Mouse (Mus musculus) neural tube, embryonic 14.5 days (tissue): Measurements from ENCODE around the gene Btk. TPM values are rescaled to one million over a fixed set of nuclear protein-coding genes. Genes with fewer than 3 reads are reported as not detected.

Experiments
- ATAC-seq: fragments of 200-750 bp; cut with Nextera tagmentation; 2 replicates; pipeline ENCODE4 v1.8.0; 2017; ENCODE audit warnings: low read depth, mild to moderate bottlenecking, moderate TSS enrichment, moderate library complexity
- H3K27ac ChIP-seq: fragments of 300-500 bp; sonication (generic); 2 replicates; pipeline ENCODE4 v1.5.1; 2014; ENCODE audit warnings: low read depth, mild to moderate bottlenecking, control low read depth, low read length, moderate library complexity, mixed read lengths
- H3K27me3 ChIP-seq: fragments of 300-500 bp; sonication (generic); 2 replicates; pipeline ENCODE4 v1.6.1; 2014; ENCODE audit warnings: low read length; ENCODE audit not compliant: control insufficient read depth, insufficient read depth
- H3K36me3 ChIP-seq: fragments of 300-500 bp; sonication (generic); 2 replicates; pipeline ENCODE4 v1.6.1; 2014; ENCODE audit warnings: low read length, mixed read lengths; ENCODE audit not compliant: control insufficient read depth, insufficient read depth
- H3K4me1 ChIP-seq: fragments of 300-500 bp; sonication (generic); 2 replicates; pipeline ENCODE4 v1.6.1; 2014; ENCODE audit warnings: low read length; ENCODE audit not compliant: control insufficient read depth, insufficient read depth
- H3K4me2 ChIP-seq: fragments of 300-500 bp; sonication (generic); 2 replicates; pipeline ENCODE4 v1.6.1; 2014; ENCODE audit warnings: mild to moderate bottlenecking, low read depth, low read length, control low read depth
- H3K4me3 ChIP-seq: fragments of 300-500 bp; sonication (generic); 2 replicates; pipeline ENCODE4 v1.5.1; 2014; ENCODE audit warnings: low read depth, low read length, control low read depth, mixed read lengths
- H3K9ac ChIP-seq: fragments of 300-500 bp; sonication (generic); replicated peaks from 2 replicates; pipeline ENCODE4 v1.6.1; 2014; ENCODE audit warnings: low read depth, mild to moderate bottlenecking, control low read depth, low read length, mixed read lengths
- H3K9me3 ChIP-seq: fragments of 300-500 bp; sonication (generic); 2 replicates; pipeline ENCODE4 v1.6.1; 2016; ENCODE audit warnings: low read length; ENCODE audit not compliant: control insufficient read depth
- WGBS: fragments of 180-500 bp; shearing (Covaris S2); extraction: QIAGEN DNeasy Blood & Tissue Kit; methylation state at CpG from one replicate; pipeline ENCODE4 v1.1.7; 2014; 5-methylcytosine and 5-hydroxymethylcytosine counted together
- polyA plus RNA-seq: library from polyadenylated mRNA; unstranded; fragments of >200 nt; fragmentation: Nextera tagmentation; extraction: Ambion mirVana; gene quantifications from 2 replicates; pipeline ENCODE4 v1.2.1, GENCODE M21; 2014

Gene Btk
- polyA plus RNA-seq, 1 experiment from 2014 or later = 0.20 TPM

DNA sequence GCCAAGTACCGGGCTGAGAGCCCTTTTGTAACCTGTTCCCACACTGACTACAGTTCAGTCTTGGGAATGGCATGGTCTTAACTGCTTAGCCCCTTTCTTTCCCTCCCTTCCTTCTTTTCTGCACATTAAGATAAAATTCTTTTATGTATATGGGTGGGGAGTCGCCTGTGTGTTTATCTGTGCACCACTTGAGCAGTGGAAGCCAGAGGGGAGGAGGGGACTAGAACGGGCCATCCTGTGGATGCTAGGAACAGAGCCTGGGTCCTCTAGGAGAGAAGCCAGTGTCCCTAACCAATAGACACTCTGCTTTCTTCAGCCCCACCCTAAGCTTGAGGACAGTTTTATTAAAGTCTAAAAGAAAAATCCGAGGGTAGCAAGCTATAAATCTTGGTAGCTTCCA, 27.6 kb upstream of the Btk start:
- Histone ChIP-seq H3K4me1 (no peaks in the 10 kb centered on the region), H3K36me3 (no peaks in the 10 kb centered on the region), H3K4me2 (no peak overlapping the region), H3K4me3 (no peak overlapping the region), H3K9me3 (no peaks in the 10 kb centered on the region), H3K27ac (no peak overlapping the region), H3K27me3 (no peaks in the 10 kb centered on the region), H3K9ac (no peak overlapping the region)
- ATAC-seq = no peak
- 72% methylated on average over 4 of the region's 4 CpGs for WGBS

DNA sequence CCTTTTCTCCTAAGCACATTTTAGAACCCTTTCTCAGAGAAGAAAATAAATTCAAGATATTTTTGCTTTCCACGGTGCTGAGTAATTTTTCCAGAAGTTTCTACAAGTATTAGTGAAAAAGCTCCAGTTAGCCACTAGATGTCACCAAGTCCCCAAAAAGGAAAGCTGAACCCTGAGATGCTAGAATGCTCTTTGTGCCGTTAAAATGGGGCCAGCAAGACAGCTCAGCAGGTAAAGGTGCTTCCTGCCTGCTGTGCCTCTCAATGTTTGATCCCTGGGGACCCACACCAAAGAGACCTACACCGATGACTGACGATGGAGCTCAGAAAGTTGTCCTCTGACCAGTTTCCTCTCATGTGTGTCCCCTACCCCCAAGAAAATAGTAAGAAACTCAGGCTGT, 26.1 kb upstream of the Btk start:
- WGBS = 36% methylated on average over 4 of the region's 4 CpGs
- Histone ChIP-seq H3K9me3 (no peaks in the 10 kb centered on the region), H3K27me3 (no peaks in the 10 kb centered on the region)

DNA sequence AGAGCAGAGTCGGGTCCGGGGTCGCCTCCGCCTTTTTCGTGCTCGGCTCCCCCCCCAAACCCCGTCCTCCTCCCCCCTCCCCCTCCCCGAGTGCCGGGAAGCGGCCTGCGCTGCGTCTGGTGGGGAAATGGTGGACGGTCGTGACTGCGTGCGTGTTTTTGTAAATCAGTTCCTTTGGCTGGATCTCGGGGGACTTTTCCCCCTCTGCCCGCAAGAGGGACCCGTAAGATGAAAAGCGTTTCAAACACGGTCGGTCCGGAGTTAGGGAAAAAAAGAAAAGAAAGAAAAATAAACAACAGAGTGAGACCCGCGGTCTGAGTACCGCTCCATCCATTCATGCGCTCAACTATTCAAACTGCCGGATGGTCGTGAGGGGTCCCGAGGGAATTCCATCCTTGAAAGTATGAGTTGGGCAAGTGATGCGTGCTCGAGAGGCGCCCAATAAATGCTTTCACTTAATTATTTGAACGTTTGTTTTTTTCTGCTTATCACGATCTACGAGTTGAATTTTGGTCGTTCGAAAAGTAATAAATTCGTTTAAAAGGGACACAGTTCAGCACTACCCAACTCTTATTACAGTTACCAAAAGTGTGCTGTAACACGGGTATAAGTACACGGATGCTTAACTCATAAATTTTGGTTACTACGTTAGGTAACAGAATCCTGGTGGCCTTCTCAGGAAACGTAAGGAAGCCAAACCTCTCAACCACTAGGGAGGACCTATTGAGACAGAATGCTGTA, 18.2 kb upstream of the Btk start:
- Histone ChIP-seq H3K4me1 (peaks cover 9% of the 10 kb centered on the region; the same call in 1 of the 2 replicates), H3K27me3 (no peaks in the 10 kb centered on the region), H3K9me3 (no peaks in the 10 kb centered on the region), H3K36me3 (no peaks in the 10 kb centered on the region), H3K27ac (peak overlapping the region; percentile 91), H3K9ac (peak overlapping the region; percentile 56), H3K4me2 (peak overlapping the region; percentile 54), H3K4me3 (peak overlapping the region; percentile 51)
- ATAC-seq = peak; percentile 84
- WGBS = 10% methylated on average over 40 of the region's 43 CpGs

More for the DNA sequence above, 26.1 kb upstream of the Btk start:
- Histone ChIP-seq H3K4me2 (no peak overlapping the region), H3K9ac (no peak overlapping the region), H3K4me1 (no peaks in the 10 kb centered on the region), H3K36me3 (no peaks in the 10 kb centered on the region), H3K27ac (no peak overlapping the region), H3K4me3 (no peak overlapping the region)
- peak; percentile 52; the same call in 1 of the 2 replicates for ATAC-seq

DNA sequence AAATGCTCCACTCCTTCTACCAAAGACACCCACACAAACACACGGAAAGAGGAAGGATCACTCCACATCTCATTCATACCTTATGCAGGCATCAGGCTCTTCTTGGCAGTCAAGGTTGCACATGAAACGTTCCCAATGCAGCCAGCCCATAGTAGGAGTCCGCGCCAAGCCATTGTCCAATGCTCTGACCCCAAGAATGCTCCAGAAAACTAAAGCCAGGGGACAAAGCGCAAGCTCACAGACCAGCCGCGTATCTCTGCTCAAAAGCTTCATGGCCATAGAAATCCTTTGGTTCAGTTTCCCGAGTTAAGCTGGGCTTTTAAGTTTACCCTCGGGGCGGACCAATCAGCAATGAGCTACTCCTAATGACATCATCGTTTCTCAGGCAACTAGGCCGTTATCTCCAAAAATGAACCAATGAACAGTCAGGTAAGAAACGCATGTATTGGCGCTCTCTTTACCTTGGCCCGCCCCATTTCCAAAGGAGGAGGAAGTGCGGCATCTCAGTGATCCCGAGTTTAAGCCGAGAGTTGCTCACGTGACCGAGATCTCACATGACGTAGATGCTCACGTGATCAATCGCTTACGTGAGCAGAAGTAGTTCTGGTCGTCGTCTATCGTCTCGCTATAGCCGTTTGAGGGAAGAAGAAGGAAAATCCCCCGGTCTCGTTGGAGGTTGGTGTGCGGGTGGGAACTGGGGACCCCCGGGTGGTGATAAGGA, 17.4 kb upstream of the Btk start, which contains the start of the genes Gla and Hnrnph2:
Gla (minus strand) TSS at position 467 of the 721 bp plus-strand sequence.
Hnrnph2 (plus strand) TSS at position 521 of the 721 bp plus-strand sequence.
- no peaks in the 10 kb centered on the region for H3K36me3 ChIP-seq
- ATAC-seq = peak; percentile 98

DNA sequence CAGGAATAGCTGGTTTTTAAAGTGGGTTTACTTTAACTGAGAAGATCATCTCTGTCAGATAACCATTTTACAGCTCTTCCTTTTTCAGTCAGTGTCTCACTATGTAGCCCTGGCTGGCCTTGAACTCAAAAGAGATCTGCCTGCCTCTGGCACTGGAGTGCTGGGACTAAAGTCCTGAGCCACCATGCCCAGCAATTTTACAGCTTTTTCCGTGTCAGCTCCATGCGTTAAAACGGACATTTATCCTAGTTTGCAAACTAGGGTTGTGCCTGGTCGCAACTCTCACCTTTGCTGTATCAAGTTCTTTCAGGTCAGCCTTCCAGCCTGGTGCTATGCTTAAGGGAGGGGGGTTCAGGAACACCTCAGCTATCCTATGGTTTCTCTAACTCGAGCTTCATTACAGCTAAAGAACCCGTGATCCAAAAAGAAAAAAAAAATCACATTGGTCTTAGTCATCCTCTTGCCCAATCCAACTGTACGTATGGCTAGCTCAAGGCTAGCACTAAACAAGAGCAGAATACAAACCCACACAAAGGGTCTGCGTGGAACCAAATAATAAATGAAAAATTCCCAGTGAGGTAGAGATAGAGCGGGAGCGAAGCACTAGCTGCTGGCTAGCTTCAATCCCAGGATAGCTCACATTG, 16.7 kb upstream of the Btk start:
- 0 out of 2 replicates have a peak, but pooled peaks have one; percentile 2 for ATAC-seq
- Histone ChIP-seq H3K27ac (peak overlapping the region; percentile 24), H3K4me1 (peaks cover 9% of the 10 kb centered on the region; the same call in 1 of the 2 replicates)

More for the DNA sequence above, 17.4 kb upstream of the Btk start, which contains the start of the genes Gla and Hnrnph2:
- Histone ChIP-seq H3K4me2 (peak within 1 kb of the TSS; percentile 54), H3K9ac (peak within 1 kb of the TSS; percentile 56), H3K4me1 (peaks cover 9% of the 10 kb centered on the region; the same call in 1 of the 2 replicates), H3K4me3 (peak within 1 kb of the TSS; percentile 51), H3K27me3 (no peaks in the 10 kb centered on the region), H3K27ac (peak within 1 kb of the TSS; percentile 91), H3K9me3 (no peaks in the 10 kb centered on the region)
- WGBS = 17% methylated on average over 33 of the region's 33 CpGs

DNA sequence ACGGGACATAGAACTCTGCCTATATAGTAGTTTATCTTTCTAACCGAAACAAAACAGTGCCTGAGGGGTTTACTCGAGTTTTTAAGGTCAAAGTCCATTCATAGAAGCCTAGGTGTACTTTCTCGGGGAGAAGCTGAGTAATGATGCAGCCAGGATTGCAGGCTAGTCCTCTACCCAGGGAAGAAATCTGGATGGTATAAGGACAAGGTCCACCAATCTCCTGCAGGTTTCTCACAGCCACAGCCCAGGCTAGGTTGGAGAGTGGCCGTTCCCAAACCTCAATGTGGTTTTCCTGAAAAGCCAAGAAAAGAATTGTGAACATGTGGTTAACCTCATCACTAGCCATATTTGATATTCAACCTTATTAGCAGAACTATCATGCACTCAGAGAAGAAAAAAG, 6.5 kb upstream of the Btk start:
- 74% methylated on average over 5 of the region's 5 CpGs for WGBS
- Histone ChIP-seq H3K9ac (no peak overlapping the region), H3K4me3 (no peak overlapping the region), H3K4me2 (no peak overlapping the region), H3K27me3 (no peaks in the 10 kb centered on the region), H3K4me1 (no peaks in the 10 kb centered on the region), H3K9me3 (no peaks in the 10 kb centered on the region), H3K27ac (no peak overlapping the region), H3K36me3 (no peaks in the 10 kb centered on the region)
- no peak for ATAC-seq

More for the DNA sequence above, 16.7 kb upstream of the Btk start:
- peak overlapping the region; percentile 37 for H3K9ac ChIP-seq
- 19% methylated on average over 10 of the region's 10 CpGs for WGBS
- H3K4me3 ChIP-seq = peak overlapping the region; percentile 51
- no peaks in the 10 kb centered on the region for H3K27me3 ChIP-seq
- no peaks in the 10 kb centered on the region for H3K9me3 ChIP-seq
- H3K36me3 ChIP-seq = no peaks in the 10 kb centered on the region
- H3K4me2 ChIP-seq = peak overlapping the region; percentile 53

DNA sequence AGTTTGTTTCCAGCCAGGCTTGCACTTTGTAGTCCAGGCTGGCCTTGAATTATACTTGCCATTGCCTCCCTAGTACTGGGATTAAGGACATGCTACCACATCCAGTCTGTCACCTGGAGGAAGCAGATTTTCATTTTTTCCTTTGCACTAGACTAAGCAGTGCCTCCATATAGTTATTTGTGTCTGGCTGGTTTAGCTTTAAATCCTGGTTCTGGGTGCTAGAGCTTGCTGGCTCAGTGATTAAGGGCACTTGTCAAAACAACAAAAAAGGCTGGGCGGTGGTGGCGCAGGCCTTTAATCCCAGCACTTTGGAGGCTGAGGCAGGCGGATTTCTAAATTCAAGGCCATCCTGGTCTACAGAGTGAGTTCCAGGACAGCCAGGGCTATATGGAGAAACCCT, 5.6 kb upstream of the Btk start:
- Histone ChIP-seq H3K27me3 (no peaks in the 10 kb centered on the region), H3K9me3 (no peaks in the 10 kb centered on the region), H3K4me3 (no peak overlapping the region), H3K4me1 (no peaks in the 10 kb centered on the region), H3K9ac (no peak overlapping the region), H3K36me3 (no peaks in the 10 kb centered on the region), H3K27ac (no peak overlapping the region), H3K4me2 (no peak overlapping the region)
- 77% methylated on average over 3 of the region's 3 CpGs for WGBS
- no peak for ATAC-seq

DNA sequence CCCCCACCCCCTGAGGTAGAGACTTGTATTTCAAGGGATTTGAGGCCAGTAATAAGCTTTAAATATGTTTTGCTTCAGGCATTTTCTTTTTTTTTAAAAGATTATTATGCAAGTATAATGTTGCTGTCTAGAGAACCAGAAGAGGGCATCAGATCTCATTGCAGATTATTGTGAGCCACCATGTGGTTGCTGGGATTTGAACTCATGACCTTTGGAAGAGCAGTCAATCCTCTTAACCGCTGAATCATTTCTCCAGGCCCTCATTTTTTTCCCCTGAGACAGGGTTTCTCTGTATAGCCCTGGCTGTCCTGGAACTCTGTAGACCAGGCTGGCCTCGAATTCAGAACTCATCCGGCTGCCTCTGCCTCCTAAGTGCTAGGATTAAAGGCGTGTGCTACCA, 4.9 kb upstream of the Btk start:
- H3K36me3 ChIP-seq = no peaks in the 10 kb centered on the region
- WGBS = 87% methylated on average over 4 of the region's 4 CpGs
- H3K4me3 ChIP-seq = no peak overlapping the region
- no peaks in the 10 kb centered on the region for H3K27me3 ChIP-seq
- no peaks in the 10 kb centered on the region for H3K4me1 ChIP-seq
- no peak for ATAC-seq
- no peak overlapping the region for H3K9ac ChIP-seq
- no peak overlapping the region for H3K27ac ChIP-seq
- H3K4me2 ChIP-seq = no peak overlapping the region
- H3K9me3 ChIP-seq = no peaks in the 10 kb centered on the region
